Mouse (Mus musculus) left cerebral cortex, adult 9 months (tissue): ENCODE measurements around the gene Hcn2.

ENCODE experiments used
- DNase-seq, 2 experiments: peaks; one replicate each; pipeline ENCODE4 v3.0.0; 2022; ENCODE audit warnings: low spot score in 2 of 2

Gene Hcn2

GRCm38 (mm10) chr10:79716254-79716987 lies at the start of gene Hcn2:
Gene Hcn2, plus strand, starts transcription at chr10:79716634.
- DNase-seq, result no peak

GRCm38 (mm10) chr10:79668076-79668475 lies 48.4 kb upstream of the Hcn2 start:
- no peak for DNase-seq

- DNase-seq, result peak; percentile 90 to 95
Measured at GRCm38 (mm10) chr10:79668771-79669575, 47.5 kb upstream of the Hcn2 start, which contains the start of gene Tpgs1. Gene Tpgs1, plus strand, starts transcription at chr10:79669369.

GRCm38 (mm10) chr10:79669576-79670057 lies 46.8 kb upstream of the Hcn2 start:
- peak in 1 of 2 experiments; percentile 78 for DNase-seq

GRCm38 (mm10) chr10:79670071-79670888 lies 46.2 kb upstream of the Hcn2 start:
- DNase-seq, result no peak

- DNase-seq, result no peak
Measured at GRCm38 (mm10) chr10:79671396-79672087, 44.9 kb upstream of the Hcn2 start.

GRCm38 (mm10) chr10:79672088-79672455 lies 44.4 kb upstream of the Hcn2 start:
- DNase-seq, result no peak

GRCm38 (mm10) chr10:79673054-79673453 lies 43.4 kb upstream of the Hcn2 start:
- DNase-seq, result no peak

- DNase-seq, result no peak
Measured at GRCm38 (mm10) chr10:79675346-79676035, 40.9 kb upstream of the Hcn2 start.

GRCm38 (mm10) chr10:79680606-79681495 lies 35.6 kb upstream of the Hcn2 start:
- no peak for DNase-seq

GRCm38 (mm10) chr10:79681591-79682245 lies 34.7 kb upstream of the Hcn2 start, which contains the start of gene Cdc34:
Gene Cdc34, plus strand, starts transcription at chr10:79682195.
- DNase-seq, result peak; percentile 99

GRCm38 (mm10) chr10:79682551-79682915 lies 33.9 kb upstream of the Hcn2 start:
- DNase-seq, result no peak

- no peak for DNase-seq
Measured at GRCm38 (mm10) chr10:79682916-79683582, 33.4 kb upstream of the Hcn2 start.

- no peak for DNase-seq
Measured at GRCm38 (mm10) chr10:79683726-79684640, 32.5 kb upstream of the Hcn2 start.

GRCm38 (mm10) chr10:79684770-79685600 lies 31.4 kb upstream of the Hcn2 start:
- DNase-seq, result no peak

- DNase-seq, result no peak
Measured at GRCm38 (mm10) chr10:79686219-79686618, 30.2 kb upstream of the Hcn2 start.

GRCm38 (mm10) chr10:79686691-79687090 lies 29.7 kb upstream of the Hcn2 start:
- no peak for DNase-seq
